Mouse (Mus musculus) CD4-positive, CD25-positive, alpha-beta regulatory T cell, adult 4 months (primary cell): ENCODE data around the gene Lrrc45. TPM values are rescaled to one million over a fixed set of nuclear protein-coding genes. Genes with fewer than 3 reads are reported as not detected.
"Not testable (repeated sequence)": the region's sequence is repeated elsewhere in the genome, so short reads cannot be mapped to it uniquely, and the experiment has no call there.

Experiments used
- ATAC-seq: one replicate; pipeline ENCODE4 v1.8.0; 2017
- polyA plus RNA-seq, 2 experiments: library from polyadenylated mRNA; unstranded; fragments of 100-300 nt; shearing (Covaris generic); gene quantifications; one replicate each; pipeline ENCODE4 v1.2.1; 2017

Lrrc45 gene
- 10 to 100 TPM; 26.8 to 34.4 TPM for polyA plus RNA-seq

DNA sequence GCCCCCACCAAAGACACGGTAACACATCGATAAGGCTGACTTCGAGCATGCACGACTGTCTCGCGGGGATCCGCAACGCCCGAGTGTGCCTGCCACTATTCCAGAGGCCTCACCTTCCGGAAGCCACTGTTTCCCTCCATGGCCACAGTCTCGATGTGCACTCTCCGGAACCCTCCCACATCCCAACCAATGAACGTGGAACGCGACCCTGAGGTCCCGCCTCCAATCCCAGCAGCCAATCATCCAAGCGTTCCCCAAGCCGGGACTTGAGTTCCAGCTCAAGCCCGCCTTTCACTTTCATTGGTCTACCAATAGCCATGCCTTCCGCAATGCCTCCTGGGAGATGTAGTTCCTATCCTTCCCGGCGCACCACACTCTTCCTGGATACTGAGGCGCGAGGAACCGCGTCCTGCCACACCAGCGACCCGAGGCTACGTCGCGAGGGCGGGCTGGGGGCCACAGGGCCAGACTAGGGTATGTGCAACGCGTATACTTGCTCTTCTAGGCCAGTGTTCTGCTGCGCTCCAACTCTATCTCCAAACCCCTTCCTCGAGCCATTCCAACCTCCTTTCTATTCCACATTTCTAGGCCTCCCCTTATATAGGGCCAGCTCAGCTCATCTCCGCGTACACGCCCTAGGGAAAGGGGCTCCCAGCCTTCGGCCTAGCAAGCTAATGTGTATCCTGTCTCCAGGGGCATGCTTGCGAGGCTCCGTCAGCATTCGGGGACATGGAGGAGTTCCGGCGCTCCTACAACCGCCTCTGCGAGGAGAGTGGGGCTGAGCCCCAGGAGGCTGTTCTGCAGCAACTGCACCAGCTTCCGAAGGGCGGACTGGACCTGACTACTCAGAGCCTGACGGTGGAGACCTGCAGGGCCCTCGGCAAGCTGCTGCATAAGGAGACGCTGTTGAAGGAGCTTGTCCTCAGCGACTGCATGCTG, at the start of gene Lrrc45, which contains the start of gene Cenpx:
Gene Lrrc45, plus strand, starts transcription at position 346 of the 939 bp plus-strand sequence.
Gene Cenpx, minus strand, starts transcription at position 159 of the 939 bp plus-strand sequence.
- ATAC-seq, result peak; percentile 99

DNA sequence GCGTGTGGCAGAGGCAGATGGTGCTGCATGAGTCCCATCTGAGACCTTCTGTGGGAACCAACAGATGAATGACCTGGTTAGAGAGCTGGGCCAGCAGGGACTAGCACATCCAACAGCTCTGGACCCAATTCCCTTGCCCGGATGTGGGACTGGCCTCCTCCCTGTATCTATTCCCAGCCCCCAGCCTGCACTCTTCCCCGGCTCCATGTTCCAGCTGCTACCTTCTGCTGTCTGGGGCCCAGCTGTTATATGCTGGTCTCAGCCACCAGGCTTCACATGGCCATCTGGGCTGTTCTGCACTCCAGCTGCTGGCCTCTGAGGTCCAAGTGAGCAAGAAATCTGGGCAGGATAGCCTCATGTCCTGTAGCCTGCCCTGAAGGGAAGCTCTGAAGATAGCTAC, 48.3 kb upstream of the Lrrc45 start:
- no peak for ATAC-seq

DNA sequence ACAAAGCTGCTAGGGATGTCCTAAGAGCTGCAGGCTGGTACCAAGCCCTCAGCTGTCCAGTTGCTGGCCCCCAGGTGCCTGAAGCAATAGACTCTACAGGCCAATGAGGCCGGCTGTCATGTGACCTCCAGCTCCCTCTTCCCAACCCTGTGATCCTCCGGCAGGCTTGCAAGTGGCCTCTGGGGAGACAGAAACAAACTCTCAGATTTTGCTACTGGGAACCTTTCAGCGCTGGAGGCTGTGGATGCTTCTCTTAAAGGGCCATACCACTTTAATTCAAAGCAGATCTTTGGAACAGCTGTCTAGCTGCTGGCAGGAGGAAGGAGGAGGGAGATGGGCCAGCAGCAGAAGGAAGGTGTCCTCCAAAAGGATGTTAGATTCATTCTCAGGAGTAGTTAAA, 47.1 kb upstream of the Lrrc45 start:
- ATAC-seq, result no peak

GRCm38 (mm10) chr11:120672687-120673593, 40.8 kb upstream of the Lrrc45 start, which contains the start of gene Aspscr1:
Aspscr1 (plus strand) TSS chr11:120672973.
- peak; percentile 90 for ATAC-seq

DNA sequence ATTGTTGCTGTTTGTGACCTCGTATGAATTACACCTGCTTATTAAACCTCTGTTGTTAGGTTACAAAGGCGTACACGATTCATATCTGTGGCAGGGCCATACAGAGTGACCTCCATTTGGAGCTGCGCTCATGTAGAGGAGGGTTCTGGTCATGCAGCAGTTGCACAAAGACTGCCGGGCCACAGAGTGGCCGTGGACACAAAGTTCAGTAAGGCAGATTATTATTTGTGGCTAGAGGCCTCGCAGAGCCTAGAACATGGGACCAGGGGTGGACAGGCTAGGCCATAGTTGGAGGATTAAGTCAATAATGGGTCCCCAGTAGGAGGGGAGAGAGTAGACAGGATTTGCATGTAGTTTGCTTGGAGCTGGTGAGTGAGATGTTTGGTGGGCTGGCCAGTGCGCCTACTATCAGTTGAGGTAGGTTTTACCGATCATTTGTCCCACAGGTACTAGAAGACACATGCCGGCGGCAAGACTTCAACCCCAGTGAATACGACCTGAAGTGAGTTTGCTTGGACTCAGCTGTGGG, 40.1 kb upstream of the Lrrc45 start:
- ATAC-seq, result no peak

GRCm38 (mm10) chr11:120675875-120676274, 37.9 kb upstream of the Lrrc45 start:
- not testable (repeated sequence) for ATAC-seq

DNA sequence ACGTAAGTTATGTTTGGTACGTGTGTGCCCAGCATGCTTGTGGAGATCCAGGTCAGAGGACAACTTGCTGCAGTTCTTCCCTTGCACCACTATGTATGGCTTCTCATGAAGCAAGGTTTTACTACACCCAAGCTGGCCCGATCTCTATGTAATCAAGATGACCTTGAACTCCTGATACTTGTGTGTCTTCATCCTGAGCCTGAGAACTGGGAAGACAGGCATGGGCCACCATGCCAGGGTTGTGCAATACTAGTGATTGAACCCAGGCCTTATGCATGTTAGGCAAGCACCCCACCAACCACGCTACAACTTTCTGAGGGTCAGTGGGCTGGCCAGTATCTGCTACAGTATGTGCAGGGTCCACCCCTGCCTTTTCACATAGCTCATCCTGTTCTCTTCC, 36.8 kb upstream of the Lrrc45 start:
- ATAC-seq, result no peak

DNA sequence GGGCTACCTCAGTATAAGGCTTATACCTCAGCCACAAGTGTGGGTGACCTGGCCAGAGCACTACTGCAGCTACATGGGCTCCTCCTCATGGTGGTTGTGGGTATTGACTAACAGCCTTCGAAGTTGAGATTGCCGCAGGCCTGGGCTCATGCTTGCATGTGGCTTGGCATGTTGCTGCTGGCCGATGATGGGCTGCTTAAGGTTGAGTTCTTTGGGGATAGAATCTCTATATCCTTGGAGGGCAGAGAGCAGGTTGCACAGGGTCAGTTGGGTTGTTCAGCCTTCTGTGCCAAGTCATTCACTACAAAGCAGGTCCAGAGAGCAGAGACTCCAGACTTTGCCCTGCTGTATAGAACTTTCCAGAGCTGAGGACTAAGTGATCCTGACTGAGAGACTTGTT, 33.8 kb upstream of the Lrrc45 start:
- peak; percentile 32 for ATAC-seq

DNA sequence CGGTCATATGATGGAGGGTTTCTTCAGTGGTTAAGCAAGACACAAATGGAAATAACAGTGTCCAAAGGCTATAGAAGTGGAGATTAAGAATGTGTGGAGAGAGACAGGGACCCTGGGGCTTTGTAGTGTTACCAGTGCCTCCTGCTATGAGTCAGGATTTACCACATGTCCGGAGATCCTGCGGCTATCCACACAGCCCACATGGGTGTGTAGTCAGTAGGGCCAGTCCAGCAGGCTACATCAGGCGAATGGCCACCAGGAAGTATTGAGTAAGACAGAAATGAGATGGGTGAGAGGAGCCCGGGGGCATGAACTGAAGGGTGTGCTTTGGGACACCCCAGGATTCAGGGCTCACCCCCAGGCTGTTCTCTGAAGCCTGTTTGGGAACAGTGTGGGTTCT, 31.0 kb upstream of the Lrrc45 start:
- ATAC-seq, result no peak

DNA sequence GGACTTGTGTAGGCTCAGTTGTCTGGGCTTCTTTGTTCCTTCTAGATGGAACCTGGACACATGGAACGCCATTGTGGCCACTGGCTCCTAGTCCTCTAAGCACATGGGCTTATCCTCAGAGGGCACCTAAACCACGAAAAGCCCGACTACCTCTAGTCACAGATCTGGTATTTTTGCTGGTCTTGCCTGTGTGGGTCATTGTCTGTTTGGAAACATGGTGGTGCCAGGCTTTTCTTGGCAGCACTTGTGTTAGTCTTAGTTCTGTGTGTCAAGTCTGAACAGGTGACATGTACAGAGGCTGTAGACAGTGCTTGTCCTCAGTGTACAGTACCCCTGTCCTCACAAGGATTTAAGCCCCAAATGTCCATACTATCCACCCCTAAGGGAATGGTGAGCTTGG, 30.2 kb upstream of the Lrrc45 start:
- ATAC-seq, result no peak

- ATAC-seq, result no peak
These were observed 29.6 kb upstream of the Lrrc45 start for GRCm38 (mm10) chr11:120684086-120684485.

DNA sequence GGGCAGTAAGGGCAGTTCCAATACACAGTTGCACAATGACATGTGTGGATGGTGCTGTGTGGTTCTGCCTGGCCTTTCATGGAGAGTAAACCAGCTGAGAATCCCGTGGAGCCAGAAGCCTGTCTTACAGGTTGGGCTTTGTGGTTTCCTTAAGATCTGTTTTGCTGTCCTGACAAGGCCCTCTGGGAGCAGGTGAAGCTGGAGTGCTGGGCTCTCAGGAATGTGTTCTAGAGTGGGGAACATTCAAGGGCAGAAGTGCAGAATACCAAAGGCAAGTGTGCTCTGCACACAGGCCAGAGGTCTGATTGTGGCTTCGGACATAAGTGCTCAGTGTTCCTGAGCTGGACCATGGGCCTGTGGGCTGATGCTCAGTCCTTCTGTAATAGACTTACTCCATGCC, 29.1 kb upstream of the Lrrc45 start:
- ATAC-seq, result no peak

DNA sequence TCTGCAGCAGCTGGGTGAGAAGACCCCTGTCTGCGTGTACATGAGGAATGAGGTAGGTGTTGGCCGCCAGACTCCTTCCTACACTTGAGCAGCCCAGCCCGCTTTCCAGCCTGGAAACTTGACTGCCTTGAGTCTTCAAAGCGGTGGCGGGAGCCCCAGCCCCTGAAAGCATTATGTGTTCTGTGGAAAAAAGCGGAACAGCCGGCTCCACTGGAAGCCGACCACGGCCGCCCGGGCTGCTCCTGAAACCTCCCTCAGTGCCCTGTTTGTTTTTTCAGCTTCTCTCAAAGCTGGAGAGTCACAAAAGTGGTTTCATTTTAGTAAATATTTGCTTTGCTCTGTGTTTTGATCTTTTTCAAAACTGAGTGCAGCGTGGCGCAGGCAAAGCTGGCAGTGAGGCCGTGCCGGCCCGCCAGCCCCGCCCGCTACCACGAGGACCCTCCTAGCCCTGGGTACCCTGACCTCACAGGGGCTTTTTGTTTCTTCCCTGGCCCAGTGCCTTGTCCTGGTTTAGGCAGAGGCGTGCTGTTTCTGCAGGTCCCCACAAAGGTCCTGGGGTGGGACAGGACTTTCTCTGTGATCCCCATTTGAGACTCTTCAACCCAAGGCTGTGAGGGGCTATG, 27.0 kb upstream of the Lrrc45 start:
- no peak for ATAC-seq

- no peak for ATAC-seq
These were observed 24.4 kb upstream of the Lrrc45 start for GRCm38 (mm10) chr11:120689365-120689764.

GRCm38 (mm10) chr11:120692471-120693011, 21.2 kb upstream of the Lrrc45 start:
- no peak for ATAC-seq

DNA sequence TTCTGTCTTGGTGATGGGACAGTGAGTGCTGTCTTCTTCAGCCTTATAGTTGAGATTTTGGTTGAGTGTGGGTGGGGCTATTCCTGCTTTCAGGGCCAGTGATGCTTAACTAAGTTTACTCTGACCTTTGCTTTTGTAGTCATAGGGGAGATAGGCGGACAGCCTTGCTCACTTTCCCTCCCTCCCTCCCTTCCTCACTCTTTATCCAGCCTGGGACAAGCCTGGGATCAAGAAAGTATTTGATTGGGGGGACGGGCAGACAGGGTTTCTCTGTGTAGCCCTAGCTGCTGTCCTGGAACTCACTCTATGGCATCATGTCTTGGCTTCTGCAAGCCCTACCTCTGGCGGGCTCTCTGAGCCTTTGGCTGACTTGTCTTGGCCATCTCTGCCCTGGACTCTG, 20.3 kb upstream of the Lrrc45 start:
- no peak for ATAC-seq

DNA sequence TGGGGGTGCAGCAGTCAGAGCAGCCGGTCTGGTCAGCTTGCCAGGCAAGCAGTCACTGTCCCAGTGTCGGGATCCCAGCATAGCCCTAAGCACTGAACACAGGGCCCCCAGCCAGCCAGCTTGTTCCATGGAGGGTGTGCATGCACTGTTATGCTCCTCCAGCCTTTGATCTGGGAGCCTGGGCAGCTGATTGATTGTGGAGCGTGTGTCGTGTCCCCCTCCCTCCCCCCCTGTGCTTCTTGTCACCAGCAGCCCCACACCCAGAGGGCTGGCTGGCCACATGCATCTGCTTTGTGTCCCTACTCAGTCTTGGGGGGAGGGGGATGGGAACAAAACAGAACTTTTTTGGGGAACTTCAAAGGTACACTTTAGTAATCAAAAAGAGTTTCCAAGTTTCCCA, 18.5 kb upstream of the Lrrc45 start:
- no peak for ATAC-seq

- no peak for ATAC-seq
These were observed 18.1 kb upstream of the Lrrc45 start for GRCm38 (mm10) chr11:120695641-120696040.

DNA sequence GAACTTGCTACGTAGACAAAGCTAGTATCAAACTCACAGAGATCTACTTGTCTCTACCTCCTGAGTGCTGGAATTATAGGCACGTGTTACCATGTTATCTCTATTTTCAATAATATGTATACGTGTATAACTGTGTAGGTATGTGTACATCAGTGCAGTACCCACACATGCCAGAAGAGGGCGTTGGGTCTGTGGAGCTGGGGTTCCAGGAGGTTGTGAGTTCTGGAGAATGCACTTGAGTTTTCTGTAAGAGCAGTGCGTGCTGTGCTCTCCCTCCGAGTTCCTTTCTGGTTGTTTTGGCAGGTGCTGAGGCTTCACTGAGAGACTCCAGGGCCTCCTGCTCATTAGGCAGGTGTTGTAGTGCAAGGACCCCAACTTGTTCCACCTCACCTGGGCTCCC, 17.2 kb upstream of the Lrrc45 start:
- no peak for ATAC-seq

DNA sequence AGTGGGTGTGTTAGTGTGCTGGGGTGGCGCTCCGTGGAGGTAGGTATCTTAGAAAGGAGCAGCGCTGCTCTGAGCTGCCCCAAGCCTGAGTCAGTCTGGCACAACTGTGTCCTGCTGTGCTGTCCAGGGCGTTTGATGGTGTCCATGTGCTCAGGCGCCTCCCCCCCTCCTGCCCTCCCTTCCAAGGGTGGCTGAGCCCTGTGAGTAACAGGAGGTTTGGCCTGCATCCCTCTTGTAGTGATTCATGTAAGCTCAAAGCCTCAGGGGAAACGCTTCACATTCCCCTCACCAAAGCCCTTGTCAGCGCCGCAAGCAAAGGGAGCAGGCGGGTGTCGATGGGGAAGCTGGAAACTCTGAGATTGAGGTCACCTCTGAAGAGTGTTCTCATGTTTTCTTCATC, 16.0 kb upstream of the Lrrc45 start:
- no peak for ATAC-seq

GRCm38 (mm10) chr11:120703696-120704454, 9.8 kb upstream of the Lrrc45 start:
- ATAC-seq, result no peak
